Mouse (Mus musculus): ENCODE measurements at regions not wholly inside any gene's neighbourhood (a gene's known extent, or its start where the extent isn't known, plus 50 kb on each side); places are given as distances from the start of the nearest gene placed in this dataset.

GRCm38 (mm10) chr13:38878718-38879669, 81.7 kb downstream of the Slc35b3 start:
- no peak for DNase-seq (ENCODE audit: low spot score)
- H3K4me1 ChIP-seq (ENCODE audit: control insufficient read depth, insufficient read depth, low read length), result no peaks in the 10 kb centered on the region
- 83% methylated on average over 7 of the region's 7 CpGs for WGBS

GRCm38 (mm10) chr13:38875923-38876322, 84.8 kb downstream of the Slc35b3 start:
- 82% methylated on average over 2 of the region's 2 CpGs for whole genome bisulfite sequencing
- Histone ChIP-seq H3K27ac (replicated peaks; ENCODE audit: low read depth, low read length) (no peak overlapping the region), H3K4me1 (ENCODE audit: control insufficient read depth, insufficient read depth, low read length) (no peaks in the 10 kb centered on the region)

More at GRCm38 (mm10) chr13:38878718-38879669, 81.7 kb downstream of the Slc35b3 start:
- H3K36me3 ChIP-seq (replicated peaks; ENCODE audit: control insufficient read depth, insufficient read depth, low read depth, low read length), result no peaks in the 10 kb centered on the region
- H3K27me3 ChIP-seq (ENCODE audit: control insufficient read depth, insufficient read depth, low read length), result no peaks in the 10 kb centered on the region
- ATAC-seq (replicated peaks; ENCODE audit: insufficient number of reproducible peaks, low FRiP score, low TSS enrichment, low read depth), result no peak
- H3K4me3 ChIP-seq (ENCODE audit: low read depth, low read length), result no peak overlapping the region
- H3K4me2 ChIP-seq (ENCODE audit: low read depth, low read length), result no peak overlapping the region
- no peak overlapping the region for H3K9ac ChIP-seq (replicated peaks; ENCODE audit: low read length)
- no peak overlapping the region for H3K27ac ChIP-seq (replicated peaks; ENCODE audit: low read depth, low read length)
- no peaks in the 10 kb centered on the region for H3K9me3 ChIP-seq (replicated peaks; ENCODE audit: control insufficient read depth, low read length)

GRCm38 (mm10) chr13:38864002-38864401, 96.7 kb downstream of the Slc35b3 start:
- ATAC-seq (replicated peaks; ENCODE audit: insufficient number of reproducible peaks, low FRiP score, low TSS enrichment, low read depth) (no peak), DNase-seq (ENCODE audit: low spot score) (no peak)
- WGBS, result 74% methylated on average over 4 of the region's 4 CpGs
- Histone ChIP-seq H3K36me3 (replicated peaks; ENCODE audit: control insufficient read depth, insufficient read depth, low read depth, low read length) (no peaks in the 10 kb centered on the region), H3K9ac (replicated peaks; ENCODE audit: low read length) (no peak overlapping the region), H3K27ac (replicated peaks; ENCODE audit: low read depth, low read length) (no peak overlapping the region), H3K9me3 (replicated peaks; ENCODE audit: control insufficient read depth, low read length) (no peaks in the 10 kb centered on the region), H3K27me3 (ENCODE audit: control insufficient read depth, insufficient read depth, low read length) (no peaks in the 10 kb centered on the region), H3K4me3 (ENCODE audit: low read depth, low read length) (no peak overlapping the region), H3K4me2 (ENCODE audit: low read depth, low read length) (no peak overlapping the region), H3K4me1 (ENCODE audit: control insufficient read depth, insufficient read depth, low read length) (no peaks in the 10 kb centered on the region)

More at GRCm38 (mm10) chr13:38875923-38876322, 84.8 kb downstream of the Slc35b3 start:
- Histone ChIP-seq H3K4me3 (ENCODE audit: low read depth, low read length) (no peak overlapping the region), H3K36me3 (replicated peaks; ENCODE audit: control insufficient read depth, insufficient read depth, low read depth, low read length) (no peaks in the 10 kb centered on the region), H3K9ac (replicated peaks; ENCODE audit: low read length) (no peak overlapping the region), H3K9me3 (replicated peaks; ENCODE audit: control insufficient read depth, low read length) (no peaks in the 10 kb centered on the region), H3K4me2 (ENCODE audit: low read depth, low read length) (no peak overlapping the region), H3K27me3 (ENCODE audit: control insufficient read depth, insufficient read depth, low read length) (no peaks in the 10 kb centered on the region)
- no peak for DNase-seq (ENCODE audit: low spot score)
- ATAC-seq (replicated peaks; ENCODE audit: insufficient number of reproducible peaks, low FRiP score, low TSS enrichment, low read depth), result no peak

GRCm38 (mm10) chr13:38855742-38856141, 104.9 kb downstream of the Slc35b3 start:
- Histone ChIP-seq H3K4me1 (ENCODE audit: control insufficient read depth, insufficient read depth, low read length) (no peaks in the 10 kb centered on the region), H3K9ac (replicated peaks; ENCODE audit: low read length) (no peak overlapping the region), H3K9me3 (replicated peaks; ENCODE audit: control insufficient read depth, low read length) (no peaks in the 10 kb centered on the region), H3K4me2 (ENCODE audit: low read depth, low read length) (no peak overlapping the region), H3K4me3 (ENCODE audit: low read depth, low read length) (no peak overlapping the region), H3K36me3 (replicated peaks; ENCODE audit: control insufficient read depth, insufficient read depth, low read depth, low read length) (no peaks in the 10 kb centered on the region), H3K27me3 (ENCODE audit: control insufficient read depth, insufficient read depth, low read length) (no peaks in the 10 kb centered on the region), H3K27ac (replicated peaks; ENCODE audit: low read depth, low read length) (no peak overlapping the region)
- ATAC-seq (replicated peaks; ENCODE audit: insufficient number of reproducible peaks, low FRiP score, low TSS enrichment, low read depth) (no peak), DNase-seq (ENCODE audit: low spot score) (peak; percentile 29)
- 68% methylated on average over 3 of the region's 3 CpGs for WGBS

GRCm38 (mm10) chr13:38854986-38855385, 105.7 kb downstream of the Slc35b3 start:
- DNase-seq (ENCODE audit: low spot score) (no peak), ATAC-seq (replicated peaks; ENCODE audit: insufficient number of reproducible peaks, low FRiP score, low TSS enrichment, low read depth) (no peak)
- Histone ChIP-seq H3K9ac (replicated peaks; ENCODE audit: low read length) (no peak overlapping the region), H3K4me2 (ENCODE audit: low read depth, low read length) (no peak overlapping the region), H3K27me3 (ENCODE audit: control insufficient read depth, insufficient read depth, low read length) (no peaks in the 10 kb centered on the region), H3K4me1 (ENCODE audit: control insufficient read depth, insufficient read depth, low read length) (no peaks in the 10 kb centered on the region), H3K9me3 (replicated peaks; ENCODE audit: control insufficient read depth, low read length) (no peaks in the 10 kb centered on the region), H3K4me3 (ENCODE audit: low read depth, low read length) (no peak overlapping the region), H3K27ac (replicated peaks; ENCODE audit: low read depth, low read length) (no peak overlapping the region), H3K36me3 (replicated peaks; ENCODE audit: control insufficient read depth, insufficient read depth, low read depth, low read length) (no peaks in the 10 kb centered on the region)
- 86% methylated on average over 2 of the region's 2 CpGs for WGBS

GRCm38 (mm10) chr13:38852868-38853267, 107.8 kb downstream of the Slc35b3 start:
- no peak overlapping the region for H3K9ac ChIP-seq (replicated peaks; ENCODE audit: low read length)
- no peaks in the 10 kb centered on the region for H3K4me1 ChIP-seq (ENCODE audit: control insufficient read depth, insufficient read depth, low read length)
- H3K27me3 ChIP-seq (ENCODE audit: control insufficient read depth, insufficient read depth, low read length), result no peaks in the 10 kb centered on the region
- no peak overlapping the region for H3K27ac ChIP-seq (replicated peaks; ENCODE audit: low read depth, low read length)
- ATAC-seq (replicated peaks; ENCODE audit: insufficient number of reproducible peaks, low FRiP score, low TSS enrichment, low read depth), result no peak
- H3K4me2 ChIP-seq (ENCODE audit: low read depth, low read length), result no peak overlapping the region
- H3K4me3 ChIP-seq (ENCODE audit: low read depth, low read length), result no peak overlapping the region
- H3K36me3 ChIP-seq (replicated peaks; ENCODE audit: control insufficient read depth, insufficient read depth, low read depth, low read length), result no peaks in the 10 kb centered on the region
- no peak for DNase-seq (ENCODE audit: low spot score)
- H3K9me3 ChIP-seq (replicated peaks; ENCODE audit: control insufficient read depth, low read length), result no peaks in the 10 kb centered on the region
- WGBS, result 49% methylated on average over 9 of the region's 9 CpGs

- no peaks in the 10 kb centered on the region for H3K4me1 ChIP-seq (ENCODE audit: control insufficient read depth, insufficient read depth, low read length)
- H3K27me3 ChIP-seq (ENCODE audit: control insufficient read depth, insufficient read depth, low read length), result no peaks in the 10 kb centered on the region
- ATAC-seq (replicated peaks; ENCODE audit: insufficient number of reproducible peaks, low FRiP score, low TSS enrichment, low read depth) (no peak), DNase-seq (ENCODE audit: low spot score) (no peak)
- 86% methylated on average over 7 of the region's 7 CpGs for WGBS
- H3K27ac ChIP-seq (replicated peaks; ENCODE audit: low read depth, low read length), result no peak overlapping the region
- no peak overlapping the region for H3K9ac ChIP-seq (replicated peaks; ENCODE audit: low read length)
- no peak overlapping the region for H3K4me2 ChIP-seq (ENCODE audit: low read depth, low read length)
- no peaks in the 10 kb centered on the region for H3K36me3 ChIP-seq (replicated peaks; ENCODE audit: control insufficient read depth, insufficient read depth, low read depth, low read length)
- H3K9me3 ChIP-seq (replicated peaks; ENCODE audit: control insufficient read depth, low read length), result no peaks in the 10 kb centered on the region
- no peak overlapping the region for H3K4me3 ChIP-seq (ENCODE audit: low read depth, low read length)
These were observed 108.9 kb downstream of the Slc35b3 start for GRCm38 (mm10) chr13:38851820-38852219.

GRCm38 (mm10) chr13:38838231-38838630, 122.4 kb downstream of the Slc35b3 start:
- no peak overlapping the region for H3K27ac ChIP-seq (replicated peaks; ENCODE audit: low read depth, low read length)
- no peaks in the 10 kb centered on the region for H3K36me3 ChIP-seq (replicated peaks; ENCODE audit: control insufficient read depth, insufficient read depth, low read depth, low read length)
- H3K4me1 ChIP-seq (ENCODE audit: control insufficient read depth, insufficient read depth, low read length), result no peaks in the 10 kb centered on the region
- WGBS, result 80% methylated on average over 5 of the region's 5 CpGs
- H3K4me3 ChIP-seq (ENCODE audit: low read depth, low read length), result no peak overlapping the region
- no peak for ATAC-seq (replicated peaks; ENCODE audit: insufficient number of reproducible peaks, low FRiP score, low TSS enrichment, low read depth)
- H3K27me3 ChIP-seq (ENCODE audit: control insufficient read depth, insufficient read depth, low read length), result no peaks in the 10 kb centered on the region
- no peak overlapping the region for H3K9ac ChIP-seq (replicated peaks; ENCODE audit: low read length)
- no peaks in the 10 kb centered on the region for H3K9me3 ChIP-seq (replicated peaks; ENCODE audit: control insufficient read depth, low read length)
- no peak overlapping the region for H3K4me2 ChIP-seq (ENCODE audit: low read depth, low read length)
- no peak for DNase-seq (ENCODE audit: low spot score)
